Mouse (Mus musculus): ENCODE results near the gene Dhx57. TPM values are rescaled to one million over a fixed set of nuclear protein-coding genes. Genes with fewer than 3 reads are reported as not detected.

Dhx57 gene
- 1.7 and 1.9 TPM in 2 replicates for polyA plus RNA-seq (2015; fragmentation: Nextera tagmentation; extraction: Ambion mirVana)

DNA sequence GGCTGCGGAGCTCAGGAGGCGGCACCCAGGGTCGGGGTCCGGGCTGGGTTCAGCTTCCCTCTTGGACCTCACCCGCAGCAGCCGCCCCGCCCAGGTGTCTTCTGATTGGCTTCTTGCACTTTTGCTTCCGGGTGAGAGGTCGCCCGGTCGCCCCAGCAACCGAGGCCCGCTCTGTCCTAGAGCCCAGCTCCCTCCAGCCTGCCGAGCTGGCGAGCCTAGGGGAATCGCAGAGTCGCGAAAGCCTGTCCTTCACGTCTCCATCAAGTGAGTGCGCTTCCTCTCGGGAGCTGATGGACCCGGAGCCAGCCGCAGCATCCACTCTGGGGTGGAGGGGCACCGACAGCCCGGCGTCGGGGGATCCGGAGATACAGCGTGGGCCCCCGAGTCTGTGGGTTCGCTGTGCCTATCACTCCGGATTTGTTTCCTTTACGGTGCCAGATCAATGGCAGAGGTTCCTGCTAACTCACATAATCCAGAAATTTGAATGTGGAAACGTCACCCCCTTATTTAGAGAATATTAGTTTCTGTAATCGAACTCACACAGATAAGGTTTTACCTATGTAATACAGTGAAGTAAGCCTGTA is at the start of gene Dhx57, which contains the start of gene Morn2:
Dhx57 (minus strand) TSS at position 403 of the 584 bp plus-strand sequence.
Morn2 (plus strand) TSS at position 130 of the 584 bp plus-strand sequence.
- H3K4me3 ChIP-seq (ENCODE audit: low read depth, low read length) = peak within 1 kb of the TSS; percentile 71
- peak within 1 kb of the TSS; percentile 70 for H3K9ac ChIP-seq (replicated peaks)
- DNase-seq (peak; percentile 99), ATAC-seq (peak; percentile 100)
- no peaks in the 10 kb centered on the region for H3K27me3 ChIP-seq (ENCODE audit: insufficient read depth, low read length)
- H3K9me3 ChIP-seq (ENCODE audit: low read length) = no peaks in the 10 kb centered on the region
- peak within 1 kb of the TSS; percentile 82 for H3K4me2 ChIP-seq (ENCODE audit: low read depth, low read length)
- WGBS (ENCODE audit: insufficient replicate concordance) = under 1% methylated on average over 35 of the region's 35 CpGs
- TF ChIP-seq EP300 (IDR thresholded peaks at IDR 0.05; ENCODE audit: low read depth) (no peak), CTCF (IDR thresholded peaks at IDR 0.05; ENCODE audit: low read depth) (no peak)
- H3K36me3 ChIP-seq (replicated peaks; ENCODE audit: insufficient read depth, low read length) = no peaks in the 10 kb centered on the region
- peaks cover 12% of the 10 kb centered on the region for H3K4me1 ChIP-seq (ENCODE audit: insufficient read depth)
- peak within 1 kb of the TSS; percentile 79 for H3K27ac ChIP-seq (ENCODE audit: low read depth)

GRCm38 (mm10) chr17:80332386-80332785 is 42.1 kb upstream of the Dhx57 start:
- 74% methylated on average over 2 of the region's 2 CpGs for WGBS (ENCODE audit: insufficient replicate concordance)
- ATAC-seq = 0 out of 2 replicates have a peak, but pooled peaks have one; percentile 31

DNA sequence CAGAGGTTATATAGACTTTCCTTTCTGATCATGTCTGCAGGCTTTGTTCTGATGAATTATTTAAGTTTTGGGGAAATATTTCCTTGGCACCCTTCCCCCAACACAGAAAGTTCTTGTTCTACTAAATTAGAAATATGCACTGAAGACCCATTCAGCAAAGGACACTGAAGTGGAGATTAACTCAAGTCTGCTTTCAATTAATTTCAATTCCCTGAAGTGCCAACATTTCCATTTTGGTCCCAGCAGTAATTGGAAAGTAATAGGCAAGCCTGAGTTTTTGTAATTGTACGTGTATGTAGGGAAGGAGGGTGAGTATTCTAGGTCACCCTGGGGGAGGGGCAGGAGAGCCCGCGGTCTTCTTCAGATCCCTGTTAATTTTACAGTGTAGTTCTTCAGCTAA is 36.2 kb upstream of the Dhx57 start:
- 79% methylated on average over 3 of the region's 3 CpGs for WGBS (ENCODE audit: insufficient replicate concordance)
- H3K36me3 ChIP-seq (replicated peaks; ENCODE audit: insufficient read depth, low read length) = no peaks in the 10 kb centered on the region
- no peaks in the 10 kb centered on the region for H3K27me3 ChIP-seq (ENCODE audit: insufficient read depth, low read length)
- no peak for DNase-seq
- no peak for TF ChIP-seq CTCF (IDR thresholded peaks at IDR 0.05; ENCODE audit: low read depth)
- TF ChIP-seq EP300 (IDR thresholded peaks at IDR 0.05; ENCODE audit: low read depth) = no peak
- no peaks in the 10 kb centered on the region for H3K9me3 ChIP-seq (ENCODE audit: low read length)
- no peak overlapping the region for H3K9ac ChIP-seq (replicated peaks)
- no peaks in the 10 kb centered on the region for H3K4me1 ChIP-seq (ENCODE audit: insufficient read depth)
- no peak overlapping the region for H3K27ac ChIP-seq (ENCODE audit: low read depth)
- H3K4me3 ChIP-seq (ENCODE audit: low read depth, low read length) = no peak overlapping the region
- H3K4me2 ChIP-seq (ENCODE audit: low read depth, low read length) = no peak overlapping the region
- ATAC-seq = no peak

More at GRCm38 (mm10) chr17:80332386-80332785, 42.1 kb upstream of the Dhx57 start:
- H3K27ac ChIP-seq (ENCODE audit: low read depth) = no peak overlapping the region
- no peak overlapping the region for H3K9ac ChIP-seq (replicated peaks)
- H3K9me3 ChIP-seq (ENCODE audit: low read length) = no peaks in the 10 kb centered on the region
- no peak overlapping the region for H3K4me2 ChIP-seq (ENCODE audit: low read depth, low read length)
- no peak overlapping the region for H3K4me3 ChIP-seq (ENCODE audit: low read depth, low read length)
- TF ChIP-seq CTCF (IDR thresholded peaks at IDR 0.05; ENCODE audit: low read depth) (peak; percentile 53), EP300 (IDR thresholded peaks at IDR 0.05; ENCODE audit: low read depth) (no peak)
- DNase-seq = no peak
- no peaks in the 10 kb centered on the region for H3K27me3 ChIP-seq (ENCODE audit: insufficient read depth, low read length)
- no peaks in the 10 kb centered on the region for H3K36me3 ChIP-seq (replicated peaks; ENCODE audit: insufficient read depth, low read length)
- H3K4me1 ChIP-seq (ENCODE audit: insufficient read depth) = no peaks in the 10 kb centered on the region

DNA sequence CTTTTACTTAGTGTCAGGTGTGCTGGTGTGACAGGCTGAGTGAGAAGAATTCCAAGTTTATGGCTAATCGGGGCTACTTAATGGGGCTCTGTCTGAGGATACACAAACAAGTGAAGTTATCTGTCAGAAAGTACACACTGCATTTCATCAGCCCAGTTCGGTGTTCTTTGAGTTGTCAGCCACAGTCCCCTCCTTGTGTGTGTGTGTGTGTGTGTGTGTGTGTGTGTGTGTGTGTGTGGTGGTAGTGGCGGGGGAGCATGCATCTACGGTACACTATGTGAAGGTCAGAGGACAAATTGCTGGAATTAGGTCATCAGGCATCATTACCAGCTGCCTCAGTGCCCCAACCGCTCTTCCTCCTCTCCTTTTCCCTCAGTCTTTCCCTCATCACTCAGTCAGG is 35.2 kb upstream of the Dhx57 start:
- peak; percentile 89 for ATAC-seq
- Histone ChIP-seq H3K9ac (replicated peaks) (no peak overlapping the region), H3K36me3 (replicated peaks; ENCODE audit: insufficient read depth, low read length) (no peaks in the 10 kb centered on the region), H3K27ac (ENCODE audit: low read depth) (no peak overlapping the region), H3K4me2 (ENCODE audit: low read depth, low read length) (no peak overlapping the region), H3K27me3 (ENCODE audit: insufficient read depth, low read length) (no peaks in the 10 kb centered on the region), H3K9me3 (ENCODE audit: low read length) (no peaks in the 10 kb centered on the region), H3K4me3 (ENCODE audit: low read depth, low read length) (no peak overlapping the region), H3K4me1 (ENCODE audit: insufficient read depth) (no peaks in the 10 kb centered on the region)
- WGBS (ENCODE audit: insufficient replicate concordance) = 62% methylated on average over 5 of the region's 5 CpGs
- peak; percentile 43 for DNase-seq
- TF ChIP-seq CTCF (IDR thresholded peaks at IDR 0.05; ENCODE audit: low read depth) = no peak
- TF ChIP-seq EP300 (IDR thresholded peaks at IDR 0.05; ENCODE audit: low read depth) = no peak

DNA sequence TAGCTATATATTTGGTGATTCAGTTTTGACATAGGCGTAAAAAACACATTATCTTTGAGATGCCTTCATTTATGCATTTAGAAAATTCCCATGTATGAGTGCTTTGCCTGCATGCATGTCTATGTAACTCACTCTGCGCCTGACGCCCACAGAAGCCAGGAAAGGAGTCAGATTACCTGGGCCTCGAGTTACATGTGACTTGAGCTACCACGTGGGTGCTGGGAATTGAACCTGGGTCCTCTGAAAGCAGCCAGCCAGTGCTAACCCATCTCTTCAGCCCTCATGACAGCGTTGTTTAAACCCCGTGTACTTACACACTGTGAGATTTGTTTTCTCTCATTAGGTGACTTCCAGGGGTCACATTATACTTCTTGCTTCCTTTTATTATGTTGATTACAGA is 34.2 kb upstream of the Dhx57 start:
- Histone ChIP-seq H3K27me3 (ENCODE audit: insufficient read depth, low read length) (no peaks in the 10 kb centered on the region), H3K4me3 (ENCODE audit: low read depth, low read length) (no peak overlapping the region), H3K9me3 (ENCODE audit: low read length) (no peaks in the 10 kb centered on the region), H3K4me1 (ENCODE audit: insufficient read depth) (no peaks in the 10 kb centered on the region), H3K4me2 (ENCODE audit: low read depth, low read length) (no peak overlapping the region), H3K36me3 (replicated peaks; ENCODE audit: insufficient read depth, low read length) (no peaks in the 10 kb centered on the region), H3K9ac (replicated peaks) (no peak overlapping the region), H3K27ac (ENCODE audit: low read depth) (no peak overlapping the region)
- TF ChIP-seq EP300 (IDR thresholded peaks at IDR 0.05; ENCODE audit: low read depth) (no peak), CTCF (IDR thresholded peaks at IDR 0.05; ENCODE audit: low read depth) (no peak)
- no peak for DNase-seq
- 75% methylated on average over 7 of the region's 7 CpGs for WGBS (ENCODE audit: insufficient replicate concordance)
- no peak for ATAC-seq

GRCm38 (mm10) chr17:80323658-80324057 is 33.4 kb upstream of the Dhx57 start:
- ATAC-seq = peak; percentile 26; the same call in 1 of the 2 replicates
- Histone ChIP-seq H3K27ac (ENCODE audit: low read depth) (no peak overlapping the region), H3K4me3 (ENCODE audit: low read depth, low read length) (no peak overlapping the region), H3K4me2 (ENCODE audit: low read depth, low read length) (no peak overlapping the region), H3K9ac (replicated peaks) (no peak overlapping the region), H3K9me3 (ENCODE audit: low read length) (no peaks in the 10 kb centered on the region), H3K4me1 (ENCODE audit: insufficient read depth) (no peaks in the 10 kb centered on the region), H3K36me3 (replicated peaks; ENCODE audit: insufficient read depth, low read length) (no peaks in the 10 kb centered on the region), H3K27me3 (ENCODE audit: insufficient read depth, low read length) (no peaks in the 10 kb centered on the region)
- TF ChIP-seq CTCF (IDR thresholded peaks at IDR 0.05; ENCODE audit: low read depth) = no peak
- no peak for TF ChIP-seq EP300 (IDR thresholded peaks at IDR 0.05; ENCODE audit: low read depth)
- no peak for DNase-seq
- 34% methylated on average over 8 of the region's 8 CpGs for WGBS (ENCODE audit: insufficient replicate concordance)

All from liver, postnatal 0 days (tissue).